Mouse (Mus musculus) spleen, adult 18-20 months (tissue): ENCODE data around the gene Csnk2b.
A peak's percentile ranks its signal among the peaks of the same experiment; 100 is the strongest.

Experiments used
- DNase-seq, 2 experiments: peaks; one replicate each; pipeline ENCODE4 v3.0.0; 2022; ENCODE audit warnings: mixed read lengths in 2 of 2

Gene Csnk2b

DNA sequence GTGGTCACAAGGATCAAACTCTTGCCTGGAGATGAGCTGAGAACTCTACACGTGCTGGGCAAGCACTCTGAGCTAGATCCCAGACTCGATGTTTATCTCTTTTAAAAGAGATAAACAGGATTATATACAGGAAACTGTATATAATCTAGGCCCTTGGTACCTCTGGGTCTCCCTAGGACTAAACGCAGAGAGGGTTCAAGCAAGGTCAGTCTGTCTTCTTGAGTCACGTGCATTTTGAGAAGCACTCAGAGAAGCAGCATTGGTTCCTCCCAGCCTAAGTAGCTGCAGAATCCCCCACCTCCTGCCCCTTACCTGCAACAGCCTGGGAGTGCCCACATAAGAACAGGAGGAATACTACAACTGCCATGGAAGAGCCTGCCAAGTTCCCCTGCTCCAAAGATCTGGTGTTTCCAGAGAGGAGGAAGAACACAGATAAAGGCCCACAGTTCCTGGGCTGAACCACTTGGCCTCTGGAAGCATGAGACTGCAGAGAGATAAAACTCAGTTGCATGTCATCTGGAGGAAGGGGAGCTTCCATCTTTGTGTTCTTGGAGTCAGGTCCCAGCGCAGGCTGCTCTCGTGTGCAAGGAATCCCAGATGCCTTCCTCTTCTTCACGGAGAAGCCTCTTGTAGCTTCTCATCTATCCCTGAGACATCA, 36.5 kb downstream of the Csnk2b start, which contains the start of gene Ly6g6f:
Ly6g6f (minus strand) TSS at position 403 of the 658 bp plus-strand sequence.
- no peak for DNase-seq

DNA sequence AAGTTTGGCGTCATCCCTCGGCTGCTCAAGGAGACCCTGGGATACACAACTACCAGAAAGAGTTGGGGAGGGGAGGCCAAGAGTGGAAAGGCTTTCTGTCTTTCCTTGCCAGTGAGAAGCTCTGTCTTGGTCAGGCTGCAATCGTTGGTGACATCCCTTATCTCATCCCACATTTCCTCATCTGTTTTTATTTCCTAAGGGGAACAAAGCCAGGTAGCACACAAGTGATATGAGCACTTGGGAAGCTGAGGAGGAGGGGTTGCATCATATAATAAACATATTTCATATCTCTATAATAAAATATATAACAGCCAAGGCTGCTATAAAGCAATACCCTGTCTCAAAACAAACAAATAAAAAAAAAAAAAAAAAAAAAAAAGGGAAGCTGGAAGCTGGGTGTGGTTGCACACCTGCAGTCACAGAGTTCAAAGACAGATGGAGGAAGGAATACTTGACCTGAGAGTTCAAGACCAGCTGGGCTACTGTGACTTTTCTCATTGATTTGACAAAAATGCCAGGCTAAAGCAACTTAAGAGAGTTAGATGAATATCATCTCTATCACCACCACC, 37.8 kb downstream of the Csnk2b start:
- DNase-seq: no peak

DNA sequence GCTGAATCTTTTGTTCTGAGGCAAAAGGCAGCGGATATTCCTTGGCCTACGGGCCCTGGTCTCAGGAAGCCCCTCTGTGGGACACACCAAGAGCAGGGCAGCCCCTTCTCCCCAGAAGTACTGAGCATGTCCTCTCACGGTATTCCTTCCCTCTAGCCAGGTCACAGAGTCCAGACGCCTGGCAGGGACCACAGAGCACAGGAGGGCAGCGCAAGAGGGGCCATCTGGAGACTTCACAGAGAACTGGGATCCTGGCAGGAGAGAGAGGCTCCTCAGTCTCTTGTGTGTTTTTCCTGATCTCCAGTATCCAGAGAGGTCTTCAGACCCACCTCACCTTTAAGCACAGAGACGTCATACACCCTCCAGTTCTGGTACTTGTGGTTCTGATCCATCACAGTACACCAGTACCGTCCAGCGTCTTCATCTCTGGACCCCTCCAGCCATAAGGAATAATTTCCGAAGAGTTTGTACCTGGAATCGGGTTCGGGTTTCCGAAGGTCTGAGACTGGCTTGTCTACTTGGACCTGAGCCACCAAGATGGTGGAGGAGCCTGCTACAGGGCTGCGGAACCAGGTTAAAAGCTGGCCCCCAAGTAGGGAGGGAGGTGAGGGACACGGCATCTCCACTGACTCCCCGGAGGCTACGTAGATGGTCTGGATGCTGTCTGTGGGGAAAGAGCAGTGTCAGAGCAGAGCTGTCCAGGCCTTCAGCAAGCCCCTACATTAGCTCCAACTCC, 38.8 kb downstream of the Csnk2b start:
- no peak for DNase-seq

DNA sequence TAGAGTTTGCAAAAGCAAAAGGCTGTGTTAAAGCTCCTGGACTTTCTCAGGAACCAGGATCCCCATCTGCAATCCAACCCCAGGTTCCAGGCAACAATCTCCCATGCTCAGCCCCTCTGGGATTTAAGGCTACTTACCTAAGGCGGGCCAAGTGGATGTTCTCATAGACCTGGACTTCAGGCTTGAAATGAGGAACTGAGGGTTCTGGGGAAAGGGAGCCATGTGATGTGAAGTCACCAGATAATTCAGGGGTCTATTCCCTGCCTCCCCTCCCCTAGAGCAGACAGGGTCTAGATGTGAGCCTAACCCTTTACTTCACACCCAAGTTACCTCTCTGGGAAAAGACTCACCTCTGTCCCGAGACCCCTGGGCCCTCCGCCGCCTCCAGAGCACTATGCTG, 41.1 kb downstream of the Csnk2b start:
- no peak for DNase-seq

DNA sequence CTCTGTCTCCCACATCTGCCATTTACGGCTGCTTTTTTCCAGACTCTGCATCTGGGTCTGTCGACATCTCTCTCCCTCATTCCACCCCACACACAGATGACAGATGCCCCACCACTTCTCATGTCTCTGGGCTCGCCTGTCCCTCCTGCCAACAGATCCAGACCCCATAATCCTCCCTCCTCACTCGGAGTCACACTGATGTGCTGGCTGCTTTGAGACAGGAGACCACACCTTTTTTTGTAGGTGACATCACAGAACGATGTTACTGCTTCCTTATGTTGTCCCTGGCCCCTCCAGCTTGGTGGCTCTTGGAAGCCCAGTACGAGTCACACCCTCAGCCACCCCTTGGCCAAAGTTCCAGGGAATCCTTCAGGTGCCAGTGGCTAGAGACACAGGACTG, 41.6 kb downstream of the Csnk2b start:
- DNase-seq: no peak

DNA sequence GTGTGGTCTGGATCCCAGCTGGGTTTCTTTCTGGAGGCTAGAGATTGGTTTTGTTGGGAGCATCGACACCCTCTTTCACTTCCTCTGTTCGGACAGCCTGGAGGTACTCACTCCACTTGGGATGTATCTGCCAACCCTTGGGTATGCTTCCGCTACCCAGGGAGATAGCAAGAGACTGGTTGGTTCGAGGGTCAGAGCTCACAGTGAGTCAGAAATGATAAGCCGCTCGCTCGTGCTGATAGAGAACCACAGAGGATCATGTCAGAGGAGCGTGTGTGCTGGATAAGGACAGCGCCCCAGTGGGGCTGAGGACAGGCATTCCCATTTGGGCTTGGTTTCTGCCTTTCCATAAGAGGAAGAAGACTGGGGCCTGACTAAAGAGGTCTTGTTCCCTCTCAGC, 42.1 kb downstream of the Csnk2b start:
- DNase-seq: no peak

DNA sequence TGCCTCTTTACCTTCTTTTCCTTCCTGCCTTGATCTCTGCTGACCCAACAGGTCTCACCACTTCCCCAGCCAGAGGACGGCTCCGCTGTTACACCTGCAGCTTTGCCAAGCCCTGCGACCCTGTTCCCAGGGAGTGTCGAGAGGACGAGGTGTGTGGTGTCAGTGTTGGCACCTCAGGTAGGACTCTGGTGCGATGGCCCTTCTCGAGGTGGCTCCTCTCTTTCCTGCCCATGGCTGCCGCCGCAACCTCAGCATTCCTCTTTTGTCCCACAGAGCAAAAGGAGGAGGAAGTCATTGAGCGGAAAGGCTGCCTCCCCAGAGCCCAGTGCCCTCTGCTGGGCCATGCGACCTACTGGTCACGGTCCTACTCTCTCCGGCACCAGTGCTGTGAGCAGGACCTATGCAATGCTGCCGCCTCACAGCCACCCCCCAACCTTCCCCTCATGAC, 44.0 kb downstream of the Csnk2b start, which contains the start of gene Ly6g6d:
Ly6g6d (minus strand) TSS at position 280 of the 448 bp plus-strand sequence.
- peak in 1 of 2 experiments; percentile 32 for DNase-seq

DNA sequence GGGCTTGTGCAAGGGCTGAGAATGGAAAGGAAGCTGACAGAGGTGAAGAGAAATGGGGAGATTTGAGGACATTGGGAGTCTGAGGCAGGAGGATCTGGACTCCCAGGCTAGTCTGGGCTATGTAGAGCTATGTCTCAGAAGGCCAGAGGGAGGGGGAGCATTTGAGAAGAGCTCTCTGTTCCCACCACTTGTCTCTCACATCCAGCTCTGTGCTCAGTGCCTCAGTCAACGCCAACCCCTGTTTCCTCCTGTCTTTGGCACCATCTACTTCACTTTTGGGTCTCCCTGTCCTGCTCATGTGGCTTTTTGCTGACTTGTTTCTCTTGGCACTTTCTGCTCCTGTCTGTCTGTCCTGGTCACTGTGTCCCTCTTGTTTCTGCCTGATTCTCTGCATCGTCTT, 44.6 kb downstream of the Csnk2b start:
- DNase-seq: no peak

DNA sequence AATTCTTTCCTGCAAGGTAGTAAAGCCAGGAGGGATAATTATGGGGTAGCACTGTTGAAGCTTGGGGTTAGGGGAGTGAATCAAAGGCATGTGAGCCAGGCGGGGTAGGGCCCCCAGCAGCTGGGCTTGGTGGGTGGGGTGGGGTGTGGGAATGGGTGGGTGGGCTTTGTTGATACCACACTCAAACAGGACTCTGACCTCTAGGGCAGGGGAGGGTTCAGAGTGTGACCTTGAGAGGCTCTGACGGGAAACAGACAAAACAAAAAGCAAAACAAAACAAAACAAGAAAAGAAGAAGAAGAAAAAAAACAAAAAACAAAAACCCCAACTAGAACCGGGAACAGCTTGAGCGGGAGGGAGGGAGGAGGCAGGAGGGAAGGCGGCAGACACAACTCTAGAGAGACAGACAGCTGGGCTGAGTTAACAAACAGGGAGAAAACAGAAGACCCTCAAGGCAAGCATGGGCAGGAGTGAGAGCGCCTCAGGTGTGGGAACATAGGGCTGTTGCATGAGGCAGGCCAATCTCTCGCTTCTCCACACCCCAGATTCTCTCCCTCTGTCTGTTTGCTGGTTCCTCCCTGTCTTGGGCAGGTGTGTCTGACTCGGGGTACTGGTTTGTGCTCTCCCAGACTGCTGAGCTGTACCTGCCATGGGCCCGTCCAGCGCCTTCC, 45.2 kb downstream of the Csnk2b start, which contains the start of gene Ly6g6e:
Ly6g6e (plus strand) TSS at position 396 of the 670 bp plus-strand sequence.
- DNase-seq: no peak

DNA sequence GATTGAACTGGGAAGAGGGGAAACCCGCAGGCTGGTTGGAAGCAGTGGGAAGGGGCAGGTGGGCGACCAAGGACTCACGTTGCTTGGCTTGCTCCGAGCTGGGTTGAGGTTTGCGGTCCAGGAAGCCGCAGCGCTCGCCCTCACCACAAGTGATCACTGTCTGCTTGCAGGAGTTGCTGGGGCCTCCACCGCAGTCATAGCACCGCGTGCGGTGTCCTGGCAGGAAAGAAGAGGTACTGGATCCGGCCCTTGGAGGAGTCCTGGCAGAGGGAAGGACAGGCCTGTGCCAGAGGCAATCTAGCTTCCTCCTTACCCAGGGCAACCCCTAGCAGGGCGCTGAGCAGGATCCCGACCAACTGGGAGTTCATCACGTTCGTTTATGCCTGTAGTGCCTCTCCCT, 47.8 kb downstream of the Csnk2b start:
- no peak for DNase-seq

DNA sequence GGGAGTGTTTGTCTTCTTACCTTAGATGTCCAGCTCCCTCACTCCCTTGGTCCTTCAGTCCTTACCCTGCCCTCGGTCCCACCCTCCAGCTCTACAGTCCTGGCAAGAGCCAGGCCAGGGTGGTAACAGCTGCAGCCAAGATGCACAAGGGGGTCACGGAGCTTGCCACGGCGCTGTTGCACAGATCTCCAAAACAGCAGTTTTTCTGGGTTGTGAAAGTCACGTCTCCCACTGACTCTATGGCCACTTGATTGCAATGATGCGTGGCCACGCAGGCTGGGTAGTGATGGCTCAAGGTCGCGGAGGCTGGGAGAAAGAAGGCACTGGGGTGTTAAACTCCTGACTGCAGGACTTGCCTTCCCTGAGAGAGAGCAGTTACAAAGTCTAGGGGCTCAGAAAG, 50.4 kb downstream of the Csnk2b start:
- no peak for DNase-seq

DNA sequence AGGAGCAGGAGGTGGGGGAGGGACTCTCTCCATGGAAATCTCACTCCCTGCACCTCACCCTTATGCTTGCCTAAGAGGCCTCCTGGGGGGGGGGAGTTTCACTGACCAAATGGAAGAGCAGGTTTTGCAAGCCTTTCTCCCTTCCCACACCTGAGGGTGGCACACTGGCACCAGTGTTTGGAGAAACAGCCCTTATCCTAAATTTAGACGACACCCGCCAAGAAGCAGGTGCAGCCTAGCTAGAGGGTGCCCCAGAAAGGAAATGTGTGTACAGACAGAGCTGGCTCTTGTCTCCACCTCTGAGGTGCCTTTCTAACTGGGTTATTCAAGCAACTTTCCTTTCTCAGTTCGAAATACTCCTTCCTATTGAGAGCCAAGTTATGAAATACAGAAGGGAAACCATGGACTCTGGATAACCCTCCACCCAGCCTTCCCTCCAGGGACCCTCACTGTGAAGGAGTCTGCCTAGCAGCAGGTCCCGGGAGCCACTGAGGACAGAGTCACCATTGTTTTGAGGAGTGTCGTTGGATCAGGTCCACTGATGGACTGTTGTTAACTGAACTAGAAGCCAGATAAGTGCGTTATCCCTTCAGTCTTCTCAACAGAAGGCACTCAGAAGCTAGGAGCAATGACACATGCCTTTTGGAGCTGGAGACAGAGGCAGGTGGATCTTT, 51.2 kb downstream of the Csnk2b start:
- no peak for DNase-seq

DNA sequence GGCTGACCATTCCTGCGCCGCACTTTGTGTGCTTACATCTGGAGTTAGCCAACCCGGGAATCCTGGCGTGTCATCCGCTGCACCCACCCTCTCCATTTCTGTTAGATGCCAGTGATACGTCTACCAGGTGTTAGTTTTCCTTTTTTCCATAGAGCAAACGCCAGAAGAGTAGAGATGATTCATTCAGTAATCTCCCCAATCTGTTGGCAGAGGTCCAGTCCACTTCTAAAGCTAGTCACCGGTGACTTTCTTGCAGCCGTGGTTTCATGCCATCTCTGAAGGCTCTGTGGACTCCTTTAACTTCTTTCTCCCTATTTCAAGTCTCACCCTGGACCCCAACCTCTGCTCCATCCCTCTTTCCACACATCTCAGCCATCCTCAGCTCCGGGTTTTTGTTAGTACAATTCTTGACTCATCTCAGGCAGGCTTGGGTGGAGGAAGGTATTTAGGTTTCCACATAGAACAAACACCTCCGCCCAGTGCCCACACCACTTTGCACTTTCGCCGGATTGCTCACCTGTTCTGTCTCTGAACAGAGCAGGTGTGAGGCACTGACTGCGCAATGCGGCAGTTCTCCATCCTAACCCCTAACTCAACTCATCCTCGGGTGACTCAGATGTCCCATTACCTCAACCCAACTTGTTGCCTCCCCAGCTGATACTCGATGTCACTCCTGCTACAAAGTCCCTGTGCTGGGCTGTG, 53.5 kb downstream of the Csnk2b start:
- DNase-seq: no peak
